Mouse (Mus musculus): ENCODE measurements around the gene Polr3h. TPM values are rescaled to one million over a fixed set of nuclear protein-coding genes. Genes with fewer than 3 reads are reported as not detected.

Gene Polr3h
- polyA plus RNA-seq, 1 experiment = 30.8 TPM

GRCm38 (mm10) chr15:81949076-81949475, 23.0 kb upstream of the Polr3h start:
- TF ChIP-seq POLR2A (IDR thresholded peaks at IDR 0.05; ENCODE audit: borderline replicate concordance, extremely low read depth, insufficient read depth, insufficient read length, poor library complexity, severe bottlenecking) (no peak), CTCF (IDR thresholded peaks at IDR 0.05; ENCODE audit: borderline replicate concordance, extremely low read depth, insufficient read depth, insufficient read length) (no peak)
- no peak for DNase-seq (ENCODE audit: low read depth)

GRCm38 (mm10) chr15:81943176-81943749, 17.2 kb upstream of the Polr3h start:
- TF ChIP-seq CTCF (IDR thresholded peaks at IDR 0.05; ENCODE audit: borderline replicate concordance, extremely low read depth, insufficient read depth, insufficient read length) (no peak), POLR2A (IDR thresholded peaks at IDR 0.05; ENCODE audit: borderline replicate concordance, extremely low read depth, insufficient read depth, insufficient read length, poor library complexity, severe bottlenecking) (no peak)
- DNase-seq (ENCODE audit: low read depth) = peak; percentile 49

GRCm38 (mm10) chr15:81941010-81941409, 15.0 kb upstream of the Polr3h start:
- TF ChIP-seq CTCF (IDR thresholded peaks at IDR 0.05; ENCODE audit: borderline replicate concordance, extremely low read depth, insufficient read depth, insufficient read length) = peak; percentile 9; the same call in 1 of the 2 replicates
- TF ChIP-seq POLR2A (IDR thresholded peaks at IDR 0.05; ENCODE audit: borderline replicate concordance, extremely low read depth, insufficient read depth, insufficient read length, poor library complexity, severe bottlenecking) = no peak

GRCm38 (mm10) chr15:81940219-81940618, 14.2 kb upstream of the Polr3h start:
- TF ChIP-seq CTCF (IDR thresholded peaks at IDR 0.05; ENCODE audit: borderline replicate concordance, extremely low read depth, insufficient read depth, insufficient read length) (no peak), POLR2A (IDR thresholded peaks at IDR 0.05; ENCODE audit: borderline replicate concordance, extremely low read depth, insufficient read depth, insufficient read length, poor library complexity, severe bottlenecking) (no peak)
- DNase-seq (ENCODE audit: low read depth) = no peak

More at GRCm38 (mm10) chr15:81941010-81941409, 15.0 kb upstream of the Polr3h start:
- DNase-seq (ENCODE audit: low read depth) = no peak

GRCm38 (mm10) chr15:81939774-81940173, 13.7 kb upstream of the Polr3h start:
- DNase-seq (ENCODE audit: low read depth) = no peak
- TF ChIP-seq CTCF (IDR thresholded peaks at IDR 0.05; ENCODE audit: borderline replicate concordance, extremely low read depth, insufficient read depth, insufficient read length) (no peak), POLR2A (IDR thresholded peaks at IDR 0.05; ENCODE audit: borderline replicate concordance, extremely low read depth, insufficient read depth, insufficient read length, poor library complexity, severe bottlenecking) (no peak)

- no peak for DNase-seq (ENCODE audit: low read depth)
- no peak for TF ChIP-seq CTCF (IDR thresholded peaks at IDR 0.05; ENCODE audit: borderline replicate concordance, extremely low read depth, insufficient read depth, insufficient read length)
These were observed 13.2 kb upstream of the Polr3h start for GRCm38 (mm10) chr15:81939157-81939715.

GRCm38 (mm10) chr15:81938246-81938645, 12.2 kb upstream of the Polr3h start:
- peak; percentile 74 for TF ChIP-seq CTCF (IDR thresholded peaks at IDR 0.05; ENCODE audit: borderline replicate concordance, extremely low read depth, insufficient read depth, insufficient read length)
- TF ChIP-seq POLR2A (IDR thresholded peaks at IDR 0.05; ENCODE audit: borderline replicate concordance, extremely low read depth, insufficient read depth, insufficient read length, poor library complexity, severe bottlenecking) = no peak
- peak; percentile 72 for DNase-seq (ENCODE audit: low read depth)

GRCm38 (mm10) chr15:81937098-81937972, 11.3 kb upstream of the Polr3h start:
- DNase-seq (ENCODE audit: low read depth) = peak; percentile 81
- no peak for TF ChIP-seq CTCF (IDR thresholded peaks at IDR 0.05; ENCODE audit: borderline replicate concordance, extremely low read depth, insufficient read depth, insufficient read length)
- TF ChIP-seq POLR2A (IDR thresholded peaks at IDR 0.05; ENCODE audit: borderline replicate concordance, extremely low read depth, insufficient read depth, insufficient read length, poor library complexity, severe bottlenecking) = 0 out of 2 replicates have a peak, but pooled peaks have one; percentile 0

GRCm38 (mm10) chr15:81936679-81937078, 10.6 kb upstream of the Polr3h start, which contains the start of gene Csdc2:
Csdc2 (plus strand) TSS chr15:81936759.
- TF ChIP-seq POLR2A (IDR thresholded peaks at IDR 0.05; ENCODE audit: borderline replicate concordance, extremely low read depth, insufficient read depth, insufficient read length, poor library complexity, severe bottlenecking) (peak; percentile 11; the same call in 1 of the 2 replicates), CTCF (IDR thresholded peaks at IDR 0.05; ENCODE audit: borderline replicate concordance, extremely low read depth, insufficient read depth, insufficient read length) (no peak)

GRCm38 (mm10) chr15:81935869-81936637, 10.0 kb upstream of the Polr3h start:
- TF ChIP-seq CTCF (IDR thresholded peaks at IDR 0.05; ENCODE audit: borderline replicate concordance, extremely low read depth, insufficient read depth, insufficient read length) = no peak
- TF ChIP-seq POLR2A (IDR thresholded peaks at IDR 0.05; ENCODE audit: borderline replicate concordance, extremely low read depth, insufficient read depth, insufficient read length, poor library complexity, severe bottlenecking) = no peak
- no peak for DNase-seq (ENCODE audit: low read depth)

More at GRCm38 (mm10) chr15:81936679-81937078, 10.6 kb upstream of the Polr3h start, which contains the start of gene Csdc2:
- DNase-seq (ENCODE audit: low read depth) = peak; percentile 90

GRCm38 (mm10) chr15:81933986-81934385, 7.9 kb upstream of the Polr3h start:
- no peak for TF ChIP-seq POLR2A (IDR thresholded peaks at IDR 0.05; ENCODE audit: borderline replicate concordance, extremely low read depth, insufficient read depth, insufficient read length, poor library complexity, severe bottlenecking)
- no peak for TF ChIP-seq CTCF (IDR thresholded peaks at IDR 0.05; ENCODE audit: borderline replicate concordance, extremely low read depth, insufficient read depth, insufficient read length)
- no peak for DNase-seq (ENCODE audit: low read depth)

Measured in brain, embryonic 14.5 days (tissue).